Mouse (Mus musculus) liver, postnatal 0 days (tissue): ENCODE results near the gene Ptk7.

ENCODE experiments used
- CTCF ChIP-seq: sonication (generic); IDR thresholded peaks from 2 replicates; pipeline ENCODE4 v1.5.1; 2016; ENCODE audit warnings: antibody characterized with exemption, low read depth
- EP300 ChIP-seq: IDR thresholded peaks from 2 replicates; pipeline ENCODE4 v1.6.1; 2016; ENCODE audit warnings: antibody characterized with exemption, low read depth, mild to moderate bottlenecking

DNA sequence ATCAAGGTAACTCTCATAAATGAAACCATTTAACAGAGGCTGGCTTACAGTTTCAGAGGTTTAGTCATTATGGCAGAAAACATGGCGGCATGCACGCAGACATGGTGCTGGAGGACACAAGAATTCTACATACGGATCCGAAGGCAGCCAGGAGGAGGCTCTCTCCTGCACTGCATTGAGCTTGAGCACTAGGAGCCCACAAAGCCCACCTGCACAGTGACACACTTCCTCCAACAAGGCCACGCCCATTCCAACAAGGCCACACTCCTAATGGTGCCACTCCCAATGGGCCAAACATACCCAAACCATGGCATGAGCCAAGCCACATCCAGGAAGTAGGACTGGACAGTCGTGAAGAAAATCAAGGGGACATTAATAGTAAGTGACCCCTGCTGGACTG, 18.0 kb downstream of the Ptk7 start:
- TF ChIP-seq CTCF, result no peak
- TF ChIP-seq EP300, result no peak
